Mouse (Mus musculus) bone marrow macrophage, adult 2 months (primary cell): ENCODE measurements around the gene Prkx. TPM values are rescaled to one million over a fixed set of nuclear protein-coding genes. Genes with fewer than 3 reads are reported as not detected.

Source experiments
- H3K27ac ChIP-seq: 2 replicates; pipeline ENCODE4 v1.5.1; 2012; ENCODE audit warnings: low read depth, low read length; ENCODE audit not compliant: insufficient read depth
- H3K4me1 ChIP-seq: 2 replicates; pipeline ENCODE4 v1.6.1; 2012; ENCODE audit warnings: low read length; ENCODE audit not compliant: control insufficient read depth, insufficient read depth
- H3K4me3 ChIP-seq: 2 replicates; pipeline ENCODE4 v1.5.1; 2012; ENCODE audit warnings: mild to moderate bottlenecking, low read length, moderate library complexity; ENCODE audit not compliant: insufficient read depth
- CTCF ChIP-seq: IDR thresholded peaks from 2 replicates; pipeline ENCODE4 v1.5.1; 2012; ENCODE audit warnings: low read depth, mild to moderate bottlenecking, low read length, moderate library complexity
- POLR2A ChIP-seq: IDR thresholded peaks from 2 replicates; pipeline ENCODE4 v1.6.1; 2012; ENCODE audit warnings: mild to moderate bottlenecking, low read depth, low read length, borderline replicate concordance
- polyA plus RNA-seq: library from polyadenylated mRNA; stranded (reverse); fragments of >200 nt; gene quantifications from 2 replicates; pipeline ENCODE4 v1.2.4, GENCODE M21; 2012; ENCODE audit not compliant: missing spikeins, insufficient read depth, insufficient read length

The Prkx gene
- 39.9 and 50.5 TPM in 2 replicates for polyA plus RNA-seq

GRCm38 (mm10) chrX:77796238-77796835 is at the start of gene Prkx:
Prkx (minus strand) TSS chrX:77796278.
- Histone ChIP-seq H3K4me1 (peaks cover 44% of the 10 kb centered on the region), H3K4me3 (peak within 1 kb of the TSS; percentile 80), H3K27ac (peak within 1 kb of the TSS; percentile 74)
- TF ChIP-seq CTCF (no peak), POLR2A (no peak)

- Histone ChIP-seq H3K4me1 (no peaks in the 10 kb centered on the region), H3K27ac (no peak overlapping the region), H3K4me3 (no peak overlapping the region)
- TF ChIP-seq POLR2A (no peak), CTCF (no peak)
Observed at GRCm38 (mm10) chrX:77812031-77812430, 16.0 kb upstream of the Prkx start.

GRCm38 (mm10) chrX:77810608-77811206 is 14.6 kb upstream of the Prkx start:
- Histone ChIP-seq H3K4me3 (peak overlapping the region; percentile 79), H3K4me1 (no peaks in the 10 kb centered on the region), H3K27ac (peak overlapping the region; percentile 81)
- TF ChIP-seq CTCF (0 out of 2 replicates have a peak, but pooled peaks have one; percentile 45), POLR2A (no peak)

GRCm38 (mm10) chrX:77808602-77809001 is 12.5 kb upstream of the Prkx start:
- TF ChIP-seq POLR2A (no peak), CTCF (peak; percentile 55)
- Histone ChIP-seq H3K4me1 (peaks cover 2% of the 10 kb centered on the region; the same call in 1 of the 2 replicates), H3K4me3 (no peak overlapping the region), H3K27ac (no peak overlapping the region)

- Histone ChIP-seq H3K4me1 (peaks cover 36% of the 10 kb centered on the region), H3K27ac (peak overlapping the region; percentile 94), H3K4me3 (no peak overlapping the region)
- TF ChIP-seq CTCF (no peak), POLR2A (no peak)
Observed at GRCm38 (mm10) chrX:77802293-77802692, 6.2 kb upstream of the Prkx start.

GRCm38 (mm10) chrX:77801543-77801942 is 5.5 kb upstream of the Prkx start:
- Histone ChIP-seq H3K27ac (peak overlapping the region; percentile 94), H3K4me3 (no peak overlapping the region), H3K4me1 (peaks cover 37% of the 10 kb centered on the region)
- TF ChIP-seq POLR2A (no peak), CTCF (no peak)

- no peak overlapping the region for H3K27ac ChIP-seq
- H3K4me3 ChIP-seq: no peak overlapping the region
- peaks cover 35% of the 10 kb centered on the region for H3K4me1 ChIP-seq
- TF ChIP-seq CTCF (no peak), POLR2A (no peak)
Observed at GRCm38 (mm10) chrX:77799554-77799953, 3.5 kb upstream of the Prkx start.

- TF ChIP-seq POLR2A: no peak
- TF ChIP-seq CTCF: no peak
- Histone ChIP-seq H3K27ac (peak overlapping the region; percentile 45; the same call in 1 of the 2 replicates), H3K4me1 (peaks cover 48% of the 10 kb centered on the region), H3K4me3 (no peak overlapping the region)
Observed at GRCm38 (mm10) chrX:77797801-77798200, 1.7 kb upstream of the Prkx start.

- TF ChIP-seq POLR2A (no peak), CTCF (no peak)
Observed at GRCm38 (mm10) chrX:77796916-77797315, 838 bp upstream of the Prkx start.

GRCm38 (mm10) chrX:77795858-77796174 is 262 bp downstream of the Prkx start:
- Histone ChIP-seq H3K4me1 (peaks cover 39% of the 10 kb centered on the region), H3K4me3 (peak overlapping the region; percentile 80), H3K27ac (peak overlapping the region; percentile 74)
- TF ChIP-seq POLR2A (no peak), CTCF (no peak)

More at GRCm38 (mm10) chrX:77796916-77797315, 838 bp upstream of the Prkx start:
- H3K4me3 ChIP-seq: no peak overlapping the region
- peaks cover 47% of the 10 kb centered on the region for H3K4me1 ChIP-seq
- no peak overlapping the region for H3K27ac ChIP-seq
